Mouse (Mus musculus): ENCODE measurements around the gene Folr2. TPM values are rescaled to one million over a fixed set of nuclear protein-coding genes. Genes with fewer than 3 reads are reported as not detected.
A peak's percentile ranks its signal among the peaks of the same experiment; 100 is the strongest.

Folr2 gene
- polyA plus RNA-seq, 1 experiment from 2014 or later, result 3.9 TPM

GRCm38 (mm10) chr7:101895695-101896094, 38.7 kb upstream of the Folr2 start:
- Histone ChIP-seq H3K9ac (ENCODE audit: low read depth, low read length) (peak overlapping the region; percentile 28; the same call in 1 of the 2 replicates), H3K27ac (ENCODE audit: low read depth, low read length) (no peak overlapping the region), H3K36me3 (ENCODE audit: control insufficient read depth, insufficient read depth, low read length) (peaks cover 4% of the 10 kb centered on the region; the same call in 1 of the 2 replicates), H3K27me3 (replicated peaks; ENCODE audit: control insufficient read depth, insufficient read depth, low read length) (no peaks in the 10 kb centered on the region), H3K4me1 (replicated peaks; ENCODE audit: control insufficient read depth, insufficient read depth, low read length) (peaks cover 4% of the 10 kb centered on the region), H3K4me3 (ENCODE audit: low read depth, low read length) (peak overlapping the region; percentile 53), H3K9me3 (ENCODE audit: control insufficient read depth, low read length) (no peaks in the 10 kb centered on the region), H3K4me2 (peak overlapping the region; percentile 41)
- DNase-seq (ENCODE audit: low spot score) (no peak), ATAC-seq (replicated peaks; ENCODE audit: low FRiP score) (peak; percentile 6; the same call in 1 of the 2 replicates)
- 28% methylated on average over 9 of the region's 9 CpGs for WGBS

GRCm38 (mm10) chr7:101888460-101888859, 31.5 kb upstream of the Folr2 start:
- Histone ChIP-seq H3K9ac (ENCODE audit: low read depth, low read length) (no peak overlapping the region), H3K4me1 (replicated peaks; ENCODE audit: control insufficient read depth, insufficient read depth, low read length) (no peaks in the 10 kb centered on the region), H3K4me2 (no peak overlapping the region), H3K9me3 (ENCODE audit: control insufficient read depth, low read length) (no peaks in the 10 kb centered on the region), H3K27ac (ENCODE audit: low read depth, low read length) (no peak overlapping the region), H3K36me3 (ENCODE audit: control insufficient read depth, insufficient read depth, low read length) (no peaks in the 10 kb centered on the region), H3K4me3 (ENCODE audit: low read depth, low read length) (no peak overlapping the region), H3K27me3 (replicated peaks; ENCODE audit: control insufficient read depth, insufficient read depth, low read length) (no peaks in the 10 kb centered on the region)
- 77% methylated on average over 4 of the region's 4 CpGs for WGBS
- DNase-seq (ENCODE audit: low spot score) (no peak), ATAC-seq (replicated peaks; ENCODE audit: low FRiP score) (no peak)

- H3K9me3 ChIP-seq (ENCODE audit: control insufficient read depth, low read length), result no peaks in the 10 kb centered on the region
- WGBS, result 78% methylated on average over 6 of the region's 6 CpGs
- H3K9ac ChIP-seq (ENCODE audit: low read depth, low read length), result no peak overlapping the region
- H3K4me1 ChIP-seq (replicated peaks; ENCODE audit: control insufficient read depth, insufficient read depth, low read length), result no peaks in the 10 kb centered on the region
- no peaks in the 10 kb centered on the region for H3K36me3 ChIP-seq (ENCODE audit: control insufficient read depth, insufficient read depth, low read length)
- ATAC-seq (replicated peaks; ENCODE audit: low FRiP score) (no peak), DNase-seq (ENCODE audit: low spot score) (no peak)
- H3K27me3 ChIP-seq (replicated peaks; ENCODE audit: control insufficient read depth, insufficient read depth, low read length), result no peaks in the 10 kb centered on the region
- no peak overlapping the region for H3K4me3 ChIP-seq (ENCODE audit: low read depth, low read length)
- H3K4me2 ChIP-seq, result no peak overlapping the region
- no peak overlapping the region for H3K27ac ChIP-seq (ENCODE audit: low read depth, low read length)
Measured at GRCm38 (mm10) chr7:101886274-101886673, 29.3 kb upstream of the Folr2 start.

DNA sequence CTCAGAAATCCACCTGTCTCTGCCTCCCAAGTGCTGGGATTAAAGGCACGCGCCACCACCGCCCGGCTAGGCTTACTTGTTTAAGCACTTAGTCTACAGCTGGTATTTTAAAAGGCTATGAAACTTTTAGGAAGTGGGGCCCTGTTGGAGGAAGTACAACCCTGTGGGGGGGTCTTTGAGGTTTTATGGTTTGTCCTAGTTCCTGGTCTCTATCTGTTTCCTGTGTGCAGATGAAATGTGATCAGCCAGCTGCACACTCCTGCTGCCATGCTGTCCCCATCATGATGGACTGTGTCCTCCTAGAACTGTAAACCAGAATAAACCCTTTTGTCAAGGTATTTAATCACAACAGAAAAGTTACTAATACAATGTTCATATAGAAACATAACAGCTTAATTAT, 27.2 kb upstream of the Folr2 start:
- no peaks in the 10 kb centered on the region for H3K27me3 ChIP-seq (replicated peaks; ENCODE audit: control insufficient read depth, insufficient read depth, low read length)
- 97% methylated on average over 4 of the region's 4 CpGs for WGBS

GRCm38 (mm10) chr7:101882413-101883154, 25.6 kb upstream of the Folr2 start:
- Histone ChIP-seq H3K9ac (ENCODE audit: low read depth, low read length) (no peak overlapping the region), H3K9me3 (ENCODE audit: control insufficient read depth, low read length) (no peaks in the 10 kb centered on the region), H3K27ac (ENCODE audit: low read depth, low read length) (no peak overlapping the region), H3K27me3 (replicated peaks; ENCODE audit: control insufficient read depth, insufficient read depth, low read length) (no peaks in the 10 kb centered on the region), H3K4me1 (replicated peaks; ENCODE audit: control insufficient read depth, insufficient read depth, low read length) (no peaks in the 10 kb centered on the region), H3K4me2 (no peak overlapping the region), H3K36me3 (ENCODE audit: control insufficient read depth, insufficient read depth, low read length) (no peaks in the 10 kb centered on the region), H3K4me3 (ENCODE audit: low read depth, low read length) (no peak overlapping the region)
- no peak for ATAC-seq (replicated peaks; ENCODE audit: low FRiP score)
- WGBS, result 64% methylated on average over 9 of the region's 9 CpGs
- no peak for DNase-seq (ENCODE audit: low spot score)

More for the DNA sequence above, 27.2 kb upstream of the Folr2 start:
- H3K4me2 ChIP-seq, result no peak overlapping the region
- no peaks in the 10 kb centered on the region for H3K4me1 ChIP-seq (replicated peaks; ENCODE audit: control insufficient read depth, insufficient read depth, low read length)
- H3K9me3 ChIP-seq (ENCODE audit: control insufficient read depth, low read length), result no peaks in the 10 kb centered on the region
- H3K36me3 ChIP-seq (ENCODE audit: control insufficient read depth, insufficient read depth, low read length), result no peaks in the 10 kb centered on the region
- no peak overlapping the region for H3K9ac ChIP-seq (ENCODE audit: low read depth, low read length)
- DNase-seq (ENCODE audit: low spot score), result no peak
- H3K4me3 ChIP-seq (ENCODE audit: low read depth, low read length), result no peak overlapping the region
- ATAC-seq (replicated peaks; ENCODE audit: low FRiP score), result no peak
- H3K27ac ChIP-seq (ENCODE audit: low read depth, low read length), result no peak overlapping the region

DNA sequence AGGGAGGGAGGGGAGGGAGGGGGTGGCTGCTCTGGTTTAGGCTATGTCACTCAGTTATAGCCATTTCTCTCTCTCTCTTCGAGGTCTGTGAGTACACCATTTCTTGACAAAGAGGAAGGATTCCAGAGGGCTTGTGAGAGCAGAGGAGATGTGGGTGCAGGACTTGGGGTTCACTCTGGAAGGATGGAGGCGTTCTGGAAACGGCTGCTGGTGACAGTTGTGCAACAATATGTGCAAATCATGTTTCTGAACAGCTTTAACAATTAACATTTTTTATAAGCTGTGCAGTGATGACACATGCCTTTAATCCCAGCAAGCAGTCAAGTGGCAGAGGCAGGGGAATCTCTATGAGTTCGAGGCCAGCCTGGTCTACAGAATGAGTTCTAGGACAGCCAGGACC, 23.9 kb upstream of the Folr2 start:
- 69% methylated on average over 4 of the region's 4 CpGs for WGBS
- H3K27me3 ChIP-seq (replicated peaks; ENCODE audit: control insufficient read depth, insufficient read depth, low read length), result no peaks in the 10 kb centered on the region
- no peak for ATAC-seq (replicated peaks; ENCODE audit: low FRiP score)

DNA sequence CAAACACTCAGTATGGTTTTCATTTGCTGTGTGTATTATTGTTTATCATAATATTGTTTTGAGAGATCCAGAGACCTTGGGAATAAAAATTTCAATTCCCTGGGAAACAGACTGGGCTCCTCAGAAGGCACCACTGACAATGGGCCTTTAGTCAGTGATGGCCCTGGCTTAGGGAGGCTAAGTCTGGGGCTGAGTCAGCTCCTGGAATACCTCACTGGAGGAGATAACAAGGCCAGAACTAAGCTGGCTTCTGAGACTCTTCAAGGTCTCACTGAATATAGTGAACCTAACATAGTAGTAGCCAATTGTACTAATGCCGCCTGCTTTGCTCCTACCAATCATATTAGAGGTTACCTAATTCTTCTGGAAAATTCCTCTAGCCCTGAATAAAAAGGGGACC, 19.0 kb upstream of the Folr2 start:
- WGBS, result 97% methylated on average over 1 of the region's 1 CpGs
- no peak overlapping the region for H3K4me2 ChIP-seq

More for the DNA sequence above, 23.9 kb upstream of the Folr2 start:
- no peaks in the 10 kb centered on the region for H3K9me3 ChIP-seq (ENCODE audit: control insufficient read depth, low read length)
- no peaks in the 10 kb centered on the region for H3K36me3 ChIP-seq (ENCODE audit: control insufficient read depth, insufficient read depth, low read length)
- H3K9ac ChIP-seq (ENCODE audit: low read depth, low read length), result no peak overlapping the region
- no peak overlapping the region for H3K4me3 ChIP-seq (ENCODE audit: low read depth, low read length)
- DNase-seq (ENCODE audit: low spot score), result no peak
- no peak overlapping the region for H3K4me2 ChIP-seq
- no peaks in the 10 kb centered on the region for H3K4me1 ChIP-seq (replicated peaks; ENCODE audit: control insufficient read depth, insufficient read depth, low read length)
- H3K27ac ChIP-seq (ENCODE audit: low read depth, low read length), result no peak overlapping the region

GRCm38 (mm10) chr7:101871296-101871695, 14.3 kb upstream of the Folr2 start:
- Histone ChIP-seq H3K4me2 (no peak overlapping the region), H3K9me3 (ENCODE audit: control insufficient read depth, low read length) (no peaks in the 10 kb centered on the region), H3K36me3 (ENCODE audit: control insufficient read depth, insufficient read depth, low read length) (no peaks in the 10 kb centered on the region), H3K9ac (ENCODE audit: low read depth, low read length) (no peak overlapping the region), H3K4me3 (ENCODE audit: low read depth, low read length) (no peak overlapping the region), H3K4me1 (replicated peaks; ENCODE audit: control insufficient read depth, insufficient read depth, low read length) (no peaks in the 10 kb centered on the region), H3K27me3 (replicated peaks; ENCODE audit: control insufficient read depth, insufficient read depth, low read length) (no peaks in the 10 kb centered on the region), H3K27ac (ENCODE audit: low read depth, low read length) (no peak overlapping the region)
- 59% methylated on average over 3 of the region's 3 CpGs for WGBS
- DNase-seq (ENCODE audit: low spot score) (no peak), ATAC-seq (replicated peaks; ENCODE audit: low FRiP score) (no peak)

More for the DNA sequence above, 19.0 kb upstream of the Folr2 start:
- H3K9ac ChIP-seq (ENCODE audit: low read depth, low read length), result no peak overlapping the region
- H3K9me3 ChIP-seq (ENCODE audit: control insufficient read depth, low read length), result no peaks in the 10 kb centered on the region
- no peak for ATAC-seq (replicated peaks; ENCODE audit: low FRiP score)
- no peak for DNase-seq (ENCODE audit: low spot score)
- H3K4me3 ChIP-seq (ENCODE audit: low read depth, low read length), result no peak overlapping the region
- H3K4me1 ChIP-seq (replicated peaks; ENCODE audit: control insufficient read depth, insufficient read depth, low read length), result no peaks in the 10 kb centered on the region
- H3K27ac ChIP-seq (ENCODE audit: low read depth, low read length), result no peak overlapping the region
- no peaks in the 10 kb centered on the region for H3K27me3 ChIP-seq (replicated peaks; ENCODE audit: control insufficient read depth, insufficient read depth, low read length)
- no peaks in the 10 kb centered on the region for H3K36me3 ChIP-seq (ENCODE audit: control insufficient read depth, insufficient read depth, low read length)

DNA sequence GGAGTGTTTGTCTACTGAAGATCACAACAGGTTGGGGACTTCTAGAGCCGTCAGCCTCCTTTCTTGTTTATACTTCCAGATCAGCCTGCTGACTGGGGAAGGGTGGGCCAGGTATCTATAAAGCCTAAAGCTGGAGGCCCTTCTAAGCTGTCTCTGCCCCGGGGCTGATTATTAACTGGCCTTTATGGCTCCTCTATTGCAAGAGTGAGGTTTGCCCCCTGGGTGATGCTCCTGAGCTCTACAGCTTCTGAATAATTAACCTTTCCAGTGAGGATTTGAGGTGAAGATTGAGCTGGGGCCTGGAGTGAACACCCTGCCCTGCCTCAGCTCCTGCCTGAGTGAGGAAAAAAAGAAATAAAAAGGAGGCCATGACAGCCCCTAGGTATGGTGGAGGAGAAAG, 13.6 kb upstream of the Folr2 start, which contains the start of gene Folr1:
TSS of gene Folr1 (minus strand) at position 160 of the 400 bp plus-strand sequence.
- 62% methylated on average over 2 of the region's 2 CpGs for WGBS
- H3K27ac ChIP-seq (ENCODE audit: low read depth, low read length), result no peak within 1 kb of the TSS
- no peaks in the 10 kb centered on the region for H3K36me3 ChIP-seq (ENCODE audit: control insufficient read depth, insufficient read depth, low read length)
- no peak within 1 kb of the TSS for H3K4me2 ChIP-seq
- no peaks in the 10 kb centered on the region for H3K27me3 ChIP-seq (replicated peaks; ENCODE audit: control insufficient read depth, insufficient read depth, low read length)
- no peak for ATAC-seq (replicated peaks; ENCODE audit: low FRiP score)
- no peak within 1 kb of the TSS for H3K9ac ChIP-seq (ENCODE audit: low read depth, low read length)
- H3K4me3 ChIP-seq (ENCODE audit: low read depth, low read length), result no peak within 1 kb of the TSS
- no peak for DNase-seq (ENCODE audit: low spot score)
- no peaks in the 10 kb centered on the region for H3K4me1 ChIP-seq (replicated peaks; ENCODE audit: control insufficient read depth, insufficient read depth, low read length)
- no peaks in the 10 kb centered on the region for H3K9me3 ChIP-seq (ENCODE audit: control insufficient read depth, low read length)

Measured in liver, embryonic 11.5 days (tissue).